Mouse (Mus musculus) neural tube, embryonic 14.5 days (tissue): Measurements from ENCODE around the gene Zer1. TPM values are rescaled to one million over a fixed set of nuclear protein-coding genes. Genes with fewer than 3 reads are reported as not detected.
A peak's percentile ranks its signal among the peaks of the same experiment; 100 is the strongest.

Experiments used
- ATAC-seq: fragments of 200-750 bp; cut with Nextera tagmentation; 2 replicates; pipeline ENCODE4 v1.8.0; 2017; ENCODE audit warnings: low read depth, mild to moderate bottlenecking, moderate TSS enrichment, moderate library complexity
- H3K27ac ChIP-seq: fragments of 300-500 bp; sonication (generic); 2 replicates; pipeline ENCODE4 v1.5.1; 2014; ENCODE audit warnings: low read depth, mild to moderate bottlenecking, control low read depth, low read length, moderate library complexity, mixed read lengths
- H3K27me3 ChIP-seq: fragments of 300-500 bp; sonication (generic); 2 replicates; pipeline ENCODE4 v1.6.1; 2014; ENCODE audit warnings: low read length; ENCODE audit not compliant: control insufficient read depth, insufficient read depth
- H3K36me3 ChIP-seq: fragments of 300-500 bp; sonication (generic); 2 replicates; pipeline ENCODE4 v1.6.1; 2014; ENCODE audit warnings: low read length, mixed read lengths; ENCODE audit not compliant: control insufficient read depth, insufficient read depth
- H3K4me1 ChIP-seq: fragments of 300-500 bp; sonication (generic); 2 replicates; pipeline ENCODE4 v1.6.1; 2014; ENCODE audit warnings: low read length; ENCODE audit not compliant: control insufficient read depth, insufficient read depth
- H3K4me2 ChIP-seq: fragments of 300-500 bp; sonication (generic); 2 replicates; pipeline ENCODE4 v1.6.1; 2014; ENCODE audit warnings: mild to moderate bottlenecking, low read depth, low read length, control low read depth
- H3K4me3 ChIP-seq: fragments of 300-500 bp; sonication (generic); 2 replicates; pipeline ENCODE4 v1.5.1; 2014; ENCODE audit warnings: low read depth, low read length, control low read depth, mixed read lengths
- H3K9ac ChIP-seq: fragments of 300-500 bp; sonication (generic); replicated peaks from 2 replicates; pipeline ENCODE4 v1.6.1; 2014; ENCODE audit warnings: low read depth, mild to moderate bottlenecking, control low read depth, low read length, mixed read lengths
- H3K9me3 ChIP-seq: fragments of 300-500 bp; sonication (generic); 2 replicates; pipeline ENCODE4 v1.6.1; 2016; ENCODE audit warnings: low read length; ENCODE audit not compliant: control insufficient read depth
- WGBS: fragments of 180-500 bp; shearing (Covaris S2); extraction: QIAGEN DNeasy Blood & Tissue Kit; methylation state at CpG from one replicate; pipeline ENCODE4 v1.1.7; 2014; 5-methylcytosine and 5-hydroxymethylcytosine counted together
- polyA plus RNA-seq: library from polyadenylated mRNA; unstranded; fragments of >200 nt; fragmentation: Nextera tagmentation; extraction: Ambion mirVana; gene quantifications from 2 replicates; pipeline ENCODE4 v1.2.1, GENCODE M21; 2014

Gene Zer1
- polyA plus RNA-seq, 1 experiment from 2014 or later = 20.9 TPM

- Histone ChIP-seq H3K36me3 (no peaks in the 10 kb centered on the region), H3K4me2 (no peak overlapping the region), H3K27ac (no peak overlapping the region), H3K27me3 (no peaks in the 10 kb centered on the region), H3K9me3 (no peaks in the 10 kb centered on the region), H3K4me3 (no peak overlapping the region), H3K9ac (no peak overlapping the region), H3K4me1 (no peaks in the 10 kb centered on the region)
- 49% methylated on average over 6 of the region's 6 CpGs for WGBS
- no peak for ATAC-seq
Measured at GRCm38 (mm10) chr2:30051992-30052761, 72.2 kb downstream of the Zer1 start.

- H3K9me3 ChIP-seq = no peaks in the 10 kb centered on the region
- 96% methylated on average over 3 of the region's 3 CpGs for WGBS
- no peaks in the 10 kb centered on the region for H3K4me1 ChIP-seq
- no peak for ATAC-seq
- no peaks in the 10 kb centered on the region for H3K36me3 ChIP-seq
- no peak overlapping the region for H3K4me2 ChIP-seq
- no peak overlapping the region; the same call in 1 of the 2 replicates for H3K4me3 ChIP-seq
- H3K27ac ChIP-seq = no peak overlapping the region
- H3K9ac ChIP-seq = no peak overlapping the region
- no peaks in the 10 kb centered on the region for H3K27me3 ChIP-seq
Measured at GRCm38 (mm10) chr2:30049831-30050230, 74.6 kb downstream of the Zer1 start.

- Histone ChIP-seq H3K4me1 (no peaks in the 10 kb centered on the region), H3K27ac (peak within 1 kb of the TSS; percentile 92), H3K9ac (peak within 1 kb of the TSS; percentile 57), H3K4me3 (peak within 1 kb of the TSS; percentile 60), H3K36me3 (no peaks in the 10 kb centered on the region), H3K9me3 (no peaks in the 10 kb centered on the region), H3K4me2 (peak within 1 kb of the TSS; percentile 55), H3K27me3 (no peaks in the 10 kb centered on the region)
- under 1% methylated on average over 48 of the region's 54 CpGs for WGBS
- peak; percentile 95 for ATAC-seq
Measured at GRCm38 (mm10) chr2:30048699-30049388, 75.5 kb downstream of the Zer1 start, which contains the start of gene Wdr34. TSS of gene Wdr34 (minus strand) at chr2:30048881.

- WGBS = 54% methylated on average over 11 of the region's 11 CpGs
- ATAC-seq = no peak
- Histone ChIP-seq H3K4me1 (no peaks in the 10 kb centered on the region), H3K9ac (peak overlapping the region; percentile 57), H3K4me2 (peak overlapping the region; percentile 55), H3K4me3 (peak overlapping the region; percentile 60), H3K27ac (no peak overlapping the region; the same call in 1 of the 2 replicates), H3K9me3 (no peaks in the 10 kb centered on the region), H3K27me3 (no peaks in the 10 kb centered on the region), H3K36me3 (no peaks in the 10 kb centered on the region)
Measured at GRCm38 (mm10) chr2:30048101-30048501, 76.3 kb downstream of the Zer1 start.

Other genes with a start within 250 kb of the Zer1 start
- gene Odf2, start 235.4 kb downstream of the Zer1 start, polyA plus RNA-seq = 68.2 and 68.6 TPM in 2 replicates
- gene Gle1, start 189.2 kb downstream of the Zer1 start, polyA plus RNA-seq = 66.2 and 67.4 TPM in 2 replicates
- gene Sptan1, start 159.0 kb downstream of the Zer1 start, polyA plus RNA-seq = 381 and 422 TPM in 2 replicates
- 57.4 and 74.1 TPM in 2 replicates for gene Wdr34, start 75.7 kb downstream of the Zer1 start, polyA plus RNA-seq
- 315 and 363 TPM in 2 replicates for gene Set, start 67.2 kb downstream of the Zer1 start, polyA plus RNA-seq
- gene Pkn3, start 46.9 kb downstream of the Zer1 start, polyA plus RNA-seq = 0.70 and 1.5 TPM in 2 replicates
- 24.6 and 28.8 TPM in 2 replicates for gene Zdhhc12, start 30.9 kb downstream of the Zer1 start, polyA plus RNA-seq
- 20.3 and 23.6 TPM in 2 replicates for gene Tbc1d13, start 9.2 kb upstream of the Zer1 start, polyA plus RNA-seq
- 27.1 and 30.4 TPM in 2 replicates for gene Endog, start 46.9 kb upstream of the Zer1 start, polyA plus RNA-seq
- gene Spout1, start 53.9 kb upstream of the Zer1 start, polyA plus RNA-seq = 59.5 and 64.2 TPM in 2 replicates
- gene Kyat1, start 81.3 kb upstream of the Zer1 start, polyA plus RNA-seq = 14.5 and 19.5 TPM in 2 replicates
- gene Lrrc8a, start 113.1 kb upstream of the Zer1 start, polyA plus RNA-seq = 54.0 and 62.2 TPM in 2 replicates
- 0.15 and 0.17 TPM in 2 replicates for gene Gm28035, start 116.0 kb upstream of the Zer1 start, polyA plus RNA-seq
- 4.5 and 5.1 TPM in 2 replicates for gene Phyhd1, start 141.6 kb upstream of the Zer1 start, polyA plus RNA-seq
- gene Gm28038, start 156.5 kb upstream of the Zer1 start, polyA plus RNA-seq = not detected in 2 replicates
- 36.4 and 39.4 TPM in 2 replicates for gene Dolk, start 161.7 kb upstream of the Zer1 start, polyA plus RNA-seq
- gene Nup188, start 161.8 kb upstream of the Zer1 start, polyA plus RNA-seq = 21.8 and 25.3 TPM in 2 replicates
- gene Sh3glb2, start 234.8 kb upstream of the Zer1 start, polyA plus RNA-seq = 132 and 145 TPM in 2 replicates
- 28.9 and 30.9 TPM in 2 replicates for gene Miga2, start 239.6 kb upstream of the Zer1 start, polyA plus RNA-seq